Mouse (Mus musculus) spleen, adult 2 months (tissue): ENCODE data around the gene 9330182L06Rik. TPM values are rescaled to one million over a fixed set of nuclear protein-coding genes. Genes with fewer than 3 reads are reported as not detected.

ENCODE experiments used
- DNase-seq, 2 experiments: peaks; one replicate each; pipeline versions ENCODE4 v3.0.0 to v3.0.0-alpha.2; 2012 to 2021; ENCODE audit warnings: low spot score in 2 of 2, low read depth in 1 of 2
- H3K27ac ChIP-seq: fragments of 200-500 bp; 2 replicates; pipeline ENCODE4 v1.5.1; 2012; ENCODE audit warnings: low read length, inconsistent platforms; ENCODE audit not compliant: insufficient read depth
- H3K27me3 ChIP-seq: fragments of 200-500 bp; 2 replicates; pipeline ENCODE4 v1.6.1; 2012; ENCODE audit warnings: mild to moderate bottlenecking, moderate library complexity, low read length, inconsistent platforms; ENCODE audit not compliant: control insufficient read depth, insufficient read depth
- H3K36me3 ChIP-seq: fragments of 200-500 bp; 2 replicates; pipeline ENCODE4 v1.6.1; 2012; ENCODE audit warnings: mild to moderate bottlenecking, low read length, inconsistent platforms; ENCODE audit not compliant: control insufficient read depth, insufficient read depth
- H3K4me1 ChIP-seq: fragments of 200-500 bp; 2 replicates; pipeline ENCODE4 v1.6.1; 2011; ENCODE audit warnings: inconsistent platforms; ENCODE audit not compliant: control insufficient read depth, insufficient read depth, insufficient read length
- H3K4me3 ChIP-seq: fragments of 200-500 bp; 2 replicates; pipeline ENCODE4 v1.5.1; 2011; ENCODE audit warnings: mild to moderate bottlenecking, inconsistent platforms; ENCODE audit not compliant: insufficient read depth, insufficient read length; ENCODE audit errors: extremely low read depth
- CTCF ChIP-seq: fragments of 200-500 bp; IDR thresholded peaks from 2 replicates; pipeline ENCODE4 v1.5.1; 2011; ENCODE audit warnings: mild to moderate bottlenecking, inconsistent platforms; ENCODE audit not compliant: insufficient read depth, insufficient read length, insufficient replicate concordance; ENCODE audit errors: extremely low read depth
- POLR2A ChIP-seq: fragments of 200-500 bp; IDR thresholded peaks from 2 replicates; pipeline ENCODE4 v1.6.1; 2011; ENCODE audit warnings: low read depth, low read length, inconsistent platforms
- WGBS: fragments of 180-500 bp; shearing (Covaris S2); methylation state at CpG from one replicate; pipeline ENCODE4 v1.1.7; 2018; 5-methylcytosine and 5-hydroxymethylcytosine counted together
- polyA plus RNA-seq: library from polyadenylated mRNA; depleted of rRNA; stranded (reverse); fragments of >200 nt; gene quantifications from 2 replicates; pipeline ENCODE4 v1.2.3, GENCODE M21; 2012

9330182L06Rik gene
- polyA plus RNA-seq, 1 experiment, result 0.06 TPM

DNA sequence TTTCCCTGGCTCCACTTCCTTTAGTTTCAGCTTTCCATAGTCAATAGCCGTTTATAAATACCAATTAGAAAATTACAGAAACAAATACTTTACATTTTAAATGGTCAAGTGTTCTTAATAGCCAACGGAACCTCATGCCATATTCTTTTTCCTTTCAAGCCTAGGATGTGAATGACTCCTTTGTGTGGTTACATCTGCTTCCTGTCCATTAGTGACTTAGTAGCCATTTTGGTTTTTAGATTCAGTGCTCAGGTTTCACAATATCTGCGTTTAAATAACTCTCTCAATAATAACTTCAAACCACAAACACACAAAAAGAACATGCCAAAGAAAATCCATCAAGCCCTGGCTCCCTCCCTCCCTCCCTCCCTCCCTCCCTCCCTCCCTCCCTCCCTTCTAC, 162.8 kb downstream of the 9330182L06Rik start:
- no peak for DNase-seq
- no peak overlapping the region for H3K27ac ChIP-seq
- no peaks in the 10 kb centered on the region for H3K4me1 ChIP-seq
- no peak overlapping the region for H3K4me3 ChIP-seq
- H3K36me3 ChIP-seq, result no peaks in the 10 kb centered on the region
- H3K27me3 ChIP-seq, result no peaks in the 10 kb centered on the region
- no peak for TF ChIP-seq POLR2A
- no peak for TF ChIP-seq CTCF
- 43% methylated on average over 3 of the region's 3 CpGs for WGBS

DNA sequence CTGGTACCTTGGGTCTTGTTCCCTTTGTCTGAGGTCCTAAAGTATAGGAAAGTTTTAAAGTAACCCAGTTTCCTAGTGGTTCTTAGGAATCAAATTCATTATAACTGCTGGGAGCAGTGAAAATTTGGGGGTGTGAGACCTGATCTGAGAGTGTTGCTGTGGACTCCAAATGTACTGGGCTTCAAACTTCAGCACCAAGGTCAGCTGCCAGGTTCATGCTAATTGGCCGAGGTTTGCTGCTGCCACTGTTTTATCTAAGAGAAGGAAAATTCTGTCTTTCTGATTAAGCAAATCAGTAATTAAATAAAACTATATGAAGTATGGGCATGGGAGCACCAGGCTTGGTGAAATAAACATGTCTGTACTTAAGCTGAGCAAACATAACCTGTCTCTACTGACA, 180.2 kb downstream of the 9330182L06Rik start:
- H3K27ac ChIP-seq, result no peak overlapping the region
- WGBS, result 11% methylated on average over 1 of the region's 1 CpGs
- no peak overlapping the region for H3K4me3 ChIP-seq
- no peak for TF ChIP-seq CTCF
- TF ChIP-seq POLR2A, result no peak
- no peak for DNase-seq
- H3K36me3 ChIP-seq, result no peaks in the 10 kb centered on the region
- H3K4me1 ChIP-seq, result no peaks in the 10 kb centered on the region
- no peaks in the 10 kb centered on the region for H3K27me3 ChIP-seq

DNA sequence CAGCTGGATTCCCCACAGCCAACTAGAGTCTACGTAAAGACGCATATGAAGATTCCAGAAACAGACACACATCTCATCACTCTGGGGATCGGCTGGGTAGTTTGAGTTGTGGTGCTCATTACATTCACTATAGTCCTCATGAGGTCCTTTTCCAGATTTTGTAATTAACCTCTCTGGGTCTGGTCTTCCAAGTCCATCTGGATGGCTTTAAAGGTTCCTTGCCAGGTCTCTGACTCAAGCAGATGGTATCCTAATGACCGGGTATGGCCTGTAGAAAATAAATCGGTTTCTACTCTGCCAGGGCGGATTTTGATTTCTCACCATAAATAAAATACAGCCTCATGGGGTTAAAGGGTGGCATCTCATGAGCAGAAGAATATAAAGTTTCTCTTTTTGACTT, 183.0 kb downstream of the 9330182L06Rik start:
- WGBS, result 84% methylated on average over 6 of the region's 6 CpGs
- Histone ChIP-seq H3K27me3 (no peaks in the 10 kb centered on the region), H3K27ac (no peak overlapping the region), H3K36me3 (no peaks in the 10 kb centered on the region), H3K4me1 (no peaks in the 10 kb centered on the region), H3K4me3 (no peak overlapping the region)
- no peak for DNase-seq
- no peak for TF ChIP-seq CTCF
- TF ChIP-seq POLR2A, result no peak

DNA sequence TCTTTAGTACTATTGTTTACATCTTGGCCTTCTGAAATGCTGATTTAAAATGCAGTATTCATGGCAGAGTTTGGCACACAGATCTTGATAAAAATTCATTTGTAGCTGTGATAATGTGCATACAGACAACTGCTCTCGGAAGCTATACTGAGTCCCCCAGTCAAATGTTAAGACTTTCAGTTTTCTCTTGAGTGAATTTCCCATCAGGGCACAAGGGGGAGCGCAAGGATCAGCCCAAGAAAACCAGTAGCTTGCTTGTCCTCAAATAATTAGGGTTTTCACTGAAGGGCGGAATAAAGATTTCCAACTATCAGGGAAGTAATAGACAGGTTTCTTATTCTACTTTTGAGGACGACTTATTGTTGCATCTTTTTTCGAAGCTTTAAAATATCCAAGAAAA, 183.7 kb downstream of the 9330182L06Rik start:
- DNase-seq, result no peak
- Histone ChIP-seq H3K4me3 (no peak overlapping the region), H3K36me3 (no peaks in the 10 kb centered on the region), H3K4me1 (no peaks in the 10 kb centered on the region), H3K27ac (no peak overlapping the region), H3K27me3 (no peaks in the 10 kb centered on the region)
- 78% methylated on average over 5 of the region's 5 CpGs for WGBS
- no peak for TF ChIP-seq CTCF
- no peak for TF ChIP-seq POLR2A

- Histone ChIP-seq H3K27me3 (no peaks in the 10 kb centered on the region), H3K4me3 (no peak overlapping the region), H3K27ac (no peak overlapping the region), H3K4me1 (no peaks in the 10 kb centered on the region), H3K36me3 (no peaks in the 10 kb centered on the region)
- no peak for TF ChIP-seq CTCF
- no peak for TF ChIP-seq POLR2A
- DNase-seq, result no peak
- WGBS, result 88% methylated on average over 2 of the region's 2 CpGs
Measured at GRCm38 (mm10) chr5:9453298-9453697, 187.4 kb downstream of the 9330182L06Rik start.

GRCm38 (mm10) chr5:9477587-9477986, 211.7 kb downstream of the 9330182L06Rik start:
- H3K27ac ChIP-seq, result no peak overlapping the region
- H3K27me3 ChIP-seq, result no peaks in the 10 kb centered on the region
- H3K4me3 ChIP-seq, result no peak overlapping the region
- no peaks in the 10 kb centered on the region for H3K36me3 ChIP-seq
- TF ChIP-seq POLR2A (no peak), CTCF (no peak)
- H3K4me1 ChIP-seq, result no peaks in the 10 kb centered on the region
- DNase-seq, result no peak
- WGBS, result 87% methylated on average over 3 of the region's 3 CpGs

GRCm38 (mm10) chr5:9495456-9495855, 229.5 kb downstream of the 9330182L06Rik start:
- no peak for DNase-seq
- Histone ChIP-seq H3K36me3 (no peaks in the 10 kb centered on the region), H3K4me1 (no peaks in the 10 kb centered on the region), H3K27ac (no peak overlapping the region), H3K4me3 (no peak overlapping the region), H3K27me3 (no peaks in the 10 kb centered on the region)
- 36% methylated on average over 5 of the region's 5 CpGs for WGBS
- TF ChIP-seq CTCF, result no peak
- TF ChIP-seq POLR2A, result no peak
